Mouse (Mus musculus) ZHBTc4 (cell line): ENCODE data around the gene Ptpn14.

ENCODE experiments used
- DNase-seq: peaks from one replicate; pipeline ENCODE4 v3.0.0-alpha.2; 2011; ENCODE audit warnings: low read depth, low spot score

Gene Ptpn14

GRCm38 (mm10) chr1:189727884-189728783, at the start of gene Ptpn14:
Gene Ptpn14 (plus strand): TSS chr1:189728268.
- DNase-seq = peak; percentile 95

GRCm38 (mm10) chr1:189679555-189679954, 48.5 kb upstream of the Ptpn14 start:
- DNase-seq = no peak

- DNase-seq = no peak
Observed at GRCm38 (mm10) chr1:189684786-189685415, 43.2 kb upstream of the Ptpn14 start.

- no peak for DNase-seq
Observed at GRCm38 (mm10) chr1:189686025-189686424, 42.0 kb upstream of the Ptpn14 start.

- peak; percentile 100 for DNase-seq
Observed at GRCm38 (mm10) chr1:189687654-189688387, 40.2 kb upstream of the Ptpn14 start, which contains the start of gene Cenpf. Gene Cenpf (minus strand): TSS chr1:189688086.

GRCm38 (mm10) chr1:189688388-189688750, 39.7 kb upstream of the Ptpn14 start:
- DNase-seq = no peak

GRCm38 (mm10) chr1:189689050-189689833, 38.8 kb upstream of the Ptpn14 start:
- DNase-seq = no peak

GRCm38 (mm10) chr1:189692442-189692841, 35.6 kb upstream of the Ptpn14 start:
- peak; percentile 91 for DNase-seq

- DNase-seq = no peak
Observed at GRCm38 (mm10) chr1:189694391-189694790, 33.7 kb upstream of the Ptpn14 start.

- DNase-seq = no peak
Observed at GRCm38 (mm10) chr1:189695321-189695720, 32.7 kb upstream of the Ptpn14 start.

- DNase-seq = no peak
Observed at GRCm38 (mm10) chr1:189698416-189698815, 29.7 kb upstream of the Ptpn14 start.

GRCm38 (mm10) chr1:189700186-189700585, 27.9 kb upstream of the Ptpn14 start:
- no peak for DNase-seq

GRCm38 (mm10) chr1:189700990-189701389, 27.1 kb upstream of the Ptpn14 start:
- DNase-seq = peak; percentile 76

- peak; percentile 39 for DNase-seq
Observed at GRCm38 (mm10) chr1:189703156-189703555, 24.9 kb upstream of the Ptpn14 start.

- no peak for DNase-seq
Observed at GRCm38 (mm10) chr1:189703591-189703990, 24.5 kb upstream of the Ptpn14 start.

- DNase-seq = no peak
Observed at GRCm38 (mm10) chr1:189706040-189706645, 21.9 kb upstream of the Ptpn14 start.

- no peak for DNase-seq
Observed at GRCm38 (mm10) chr1:189707014-189707413, 21.1 kb upstream of the Ptpn14 start.

GRCm38 (mm10) chr1:189707419-189707818, 20.6 kb upstream of the Ptpn14 start:
- no peak for DNase-seq

GRCm38 (mm10) chr1:189709001-189709400, 19.1 kb upstream of the Ptpn14 start:
- no peak for DNase-seq

- no peak for DNase-seq
Observed at GRCm38 (mm10) chr1:189715915-189716797, 11.9 kb upstream of the Ptpn14 start.
